Mouse (Mus musculus): Measurements from ENCODE around the gene Ppp1r9a. TPM values are rescaled to one million over a fixed set of nuclear protein-coding genes. Genes with fewer than 3 reads are reported as not detected.

The Ppp1r9a gene
- total and polyA plus RNA-seq, 3 experiments = 1.0 TPM; not detected in 2

DNA sequence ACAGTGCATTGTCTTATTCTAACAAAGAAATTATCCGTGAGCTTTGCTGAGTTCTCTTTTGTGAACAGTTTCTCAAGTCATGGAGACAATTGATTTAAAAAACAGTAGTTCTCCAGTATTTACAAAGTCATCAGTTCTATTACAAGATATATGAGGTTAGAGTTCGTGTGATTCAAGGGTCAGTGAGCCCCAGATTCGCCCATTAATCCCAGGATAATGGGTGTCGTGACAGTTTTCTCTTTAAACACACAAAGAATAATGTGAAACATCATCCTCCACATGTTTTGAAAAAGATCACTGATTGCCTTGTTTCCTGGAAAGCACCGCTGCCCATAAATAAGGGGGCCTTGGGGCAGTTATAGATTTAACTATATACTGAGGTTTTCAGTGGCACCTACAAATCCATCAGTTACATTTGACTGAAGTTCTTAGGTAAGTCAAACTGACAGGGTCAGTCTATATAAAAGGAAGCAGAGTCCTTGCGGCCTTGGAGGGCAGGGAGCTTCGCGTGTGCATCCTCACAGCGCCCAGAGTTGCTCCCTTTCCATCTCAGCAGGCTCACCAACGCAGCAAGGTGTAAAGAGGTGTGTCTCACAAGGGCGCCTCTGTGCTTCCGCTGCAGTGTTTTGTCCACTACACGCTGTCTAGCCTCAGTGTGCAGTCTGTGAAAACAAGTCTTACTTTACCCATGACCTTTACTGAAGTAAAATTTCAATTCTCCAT, 126.6 kb downstream of the Ppp1r9a start:
- in situ Hi-C loops (cut with MboI; ENCODE audit: low pct_ligation_motif_present, low pct_unique_long_range_greater_than_20kb, low sequenced_read_pairs) = no loop called here
- Histone ChIP-seq H3K4me3 (replicated peaks in 1 of 3; ENCODE audit: low read depth in 2 of 3, low read length in 2 of 3, poor library complexity in 1 of 3) (no peak overlapping the region), H3K4me2 (ENCODE audit: insufficient read depth, low read depth, poor library complexity, severe bottlenecking) (no peak overlapping the region), H3K79me2 (replicated peaks; ENCODE audit: control insufficient read depth, extremely low read depth, insufficient read depth, poor library complexity, severe bottlenecking) (no peaks in the 10 kb centered on the region), H3K4me1 (ENCODE audit: control insufficient read depth in 1 of 2, insufficient read depth in 2 of 2) (no peaks in the 10 kb centered on the region), H3K9me3 (replicated peaks; ENCODE audit: low read length) (no peaks in the 10 kb centered on the region), H3K36me3 (replicated peaks in 1 of 2; ENCODE audit: control insufficient read depth in 1 of 2, insufficient read depth in 1 of 2, low read length in 1 of 2) (no peaks in the 10 kb centered on the region), H3K9ac (ENCODE audit: insufficient read depth, low read depth) (no peak overlapping the region), H3K27me3 (replicated peaks) (no peaks in the 10 kb centered on the region), H3K27ac (ENCODE audit: insufficient read depth, low read depth) (no peak overlapping the region)
- DNase-seq (ENCODE audit: extremely low read depth) = no peak
- dilution Hi-C loops (cut with MboI; ENCODE audit: extremely low pct_ligation_motif_present, extremely low pct_unique_long_range_greater_than_20kb, low sequenced_read_pairs) = no loop called here
- TF ChIP-seq E2F4 (IDR thresholded peaks at IDR 0.05; ENCODE audit: insufficient replicate concordance, low read depth, low read length) (no peak), JUN (IDR thresholded peaks at IDR 0.05; ENCODE audit: insufficient read depth, low read depth, low read length) (no peak), ZKSCAN1 (IDR thresholded peaks at IDR 0.05; ENCODE audit: borderline replicate concordance, low read depth, low read length) (no peak), EP300 (IDR thresholded peaks at IDR 0.05; ENCODE audit: low read length) (no peak), NRF1 (IDR thresholded peaks at IDR 0.05; ENCODE audit: low read depth, low read length) (no peak), USF1 (IDR thresholded peaks at IDR 0.05; ENCODE audit: low read depth, low read length) (no peak), NELFE (IDR thresholded peaks at IDR 0.05; ENCODE audit: low read depth, low read length) (no peak), HCFC1 (IDR thresholded peaks at IDR 0.05; ENCODE audit: low read depth, low read length) (no peak), ZMIZ1 (IDR thresholded peaks at IDR 0.05; ENCODE audit: low read depth, low read length) (no peak), POLR2AphosphoS2 (IDR thresholded peaks at IDR 0.05; ENCODE audit: low read depth, low read length) (no peak), MAX (IDR thresholded peaks at IDR 0.05; ENCODE audit: low read length) (no peak), PAX5 (IDR thresholded peaks at IDR 0.05; ENCODE audit: low read length) (no peak), MEF2A (IDR thresholded peaks at IDR 0.05; ENCODE audit: borderline replicate concordance, low read depth, low read length) (no peak), TCF12 (IDR thresholded peaks at IDR 0.05; ENCODE audit: low read depth, low read length) (no peak), ELF1 (IDR thresholded peaks at IDR 0.05; ENCODE audit: low read depth, low read length) (no peak), ZNF384 (IDR thresholded peaks at IDR 0.05; ENCODE audit: low read depth, low read length) (no peak)

GRCm38 (mm10) chr6:5029956-5030355, 127.2 kb downstream of the Ppp1r9a start:
- DNase-seq (ENCODE audit: extremely low read depth) = no peak
- H3K9ac ChIP-seq (ENCODE audit: insufficient read depth, low read depth) = no peak overlapping the region
- H3K27ac ChIP-seq (ENCODE audit: insufficient read depth, low read depth) = no peak overlapping the region
- dilution Hi-C loops (cut with MboI; ENCODE audit: extremely low pct_ligation_motif_present, extremely low pct_unique_long_range_greater_than_20kb, low sequenced_read_pairs) = no loop called here
- H3K27me3 ChIP-seq (replicated peaks) = no peaks in the 10 kb centered on the region
- no peak overlapping the region for H3K4me2 ChIP-seq (ENCODE audit: insufficient read depth, low read depth, poor library complexity, severe bottlenecking)
- H3K9me3 ChIP-seq (replicated peaks; ENCODE audit: low read length) = no peaks in the 10 kb centered on the region
- TF ChIP-seq JUN (IDR thresholded peaks at IDR 0.05; ENCODE audit: insufficient read depth, low read depth, low read length) = no peak
- TF ChIP-seq ZKSCAN1 (IDR thresholded peaks at IDR 0.05; ENCODE audit: borderline replicate concordance, low read depth, low read length) = no peak
- no peak for TF ChIP-seq CHD2 (IDR thresholded peaks at IDR 0.05; ENCODE audit: low read length)
- H3K79me2 ChIP-seq (replicated peaks; ENCODE audit: control insufficient read depth, extremely low read depth, insufficient read depth, poor library complexity, severe bottlenecking) = no peaks in the 10 kb centered on the region
- H3K4me3 ChIP-seq (replicated peaks in 1 of 3; ENCODE audit: low read depth in 2 of 3, low read length in 2 of 3, poor library complexity in 1 of 3) = no peak overlapping the region
- in situ Hi-C loops (cut with MboI; ENCODE audit: low pct_ligation_motif_present, low pct_unique_long_range_greater_than_20kb, low sequenced_read_pairs) = no loop called here
- no peaks in the 10 kb centered on the region for H3K4me1 ChIP-seq (ENCODE audit: control insufficient read depth in 1 of 2, insufficient read depth in 2 of 2)
- no peaks in the 10 kb centered on the region for H3K36me3 ChIP-seq (replicated peaks in 1 of 2; ENCODE audit: control insufficient read depth in 1 of 2, insufficient read depth in 1 of 2, low read length in 1 of 2)

Data from CH12.LX (cell line).